Mouse (Mus musculus) olfactory bulb, adult 2 months (tissue): ENCODE data around the gene 4833439L19Rik. TPM values are rescaled to one million over a fixed set of nuclear protein-coding genes. Genes with fewer than 3 reads are reported as not detected.
"Not testable (repeated sequence)": the region's sequence is repeated elsewhere in the genome, so short reads cannot be mapped to it uniquely, and the experiment has no call there.

Source experiments
- H3K27ac ChIP-seq: fragments of 200-500 bp; 2 replicates; pipeline ENCODE4 v1.5.1; 2012; ENCODE audit warnings: low read depth, low read length; ENCODE audit not compliant: insufficient read depth
- H3K4me1 ChIP-seq: fragments of 200-500 bp; 2 replicates; pipeline ENCODE4 v1.6.1; 2012; ENCODE audit warnings: low read length; ENCODE audit not compliant: control insufficient read depth, insufficient read depth
- H3K4me3 ChIP-seq: fragments of 200-500 bp; 2 replicates; pipeline ENCODE4 v1.5.1; 2012; ENCODE audit warnings: mild to moderate bottlenecking, low read depth, low read length, moderate library complexity; ENCODE audit not compliant: insufficient read depth
- CTCF ChIP-seq: fragments of 200-500 bp; IDR thresholded peaks from 2 replicates; pipeline ENCODE4 v1.5.1; 2012; ENCODE audit warnings: low read depth, mild to moderate bottlenecking, low read length, moderate library complexity; ENCODE audit not compliant: insufficient read depth
- POLR2A ChIP-seq: fragments of 200-500 bp; IDR thresholded peaks from 2 replicates; pipeline ENCODE4 v1.6.1; 2012; ENCODE audit warnings: mild to moderate bottlenecking, low read depth, low read length, moderate library complexity; ENCODE audit not compliant: insufficient read depth
- WGBS: fragments of 180-500 bp; shearing (Covaris S2); methylation state at CpG from one replicate; pipeline ENCODE4 v1.1.7; 2018; 5-methylcytosine and 5-hydroxymethylcytosine counted together
- polyA plus RNA-seq: library from polyadenylated mRNA; stranded (reverse); fragments of >200 nt; gene quantifications from 2 replicates; pipeline ENCODE4 v1.2.4, GENCODE M21; 2012; ENCODE audit warnings: low replicate concordance; ENCODE audit not compliant: missing spikeins, insufficient read depth, insufficient read length

Gene 4833439L19Rik
- not detected in 2 replicates for polyA plus RNA-seq

DNA sequence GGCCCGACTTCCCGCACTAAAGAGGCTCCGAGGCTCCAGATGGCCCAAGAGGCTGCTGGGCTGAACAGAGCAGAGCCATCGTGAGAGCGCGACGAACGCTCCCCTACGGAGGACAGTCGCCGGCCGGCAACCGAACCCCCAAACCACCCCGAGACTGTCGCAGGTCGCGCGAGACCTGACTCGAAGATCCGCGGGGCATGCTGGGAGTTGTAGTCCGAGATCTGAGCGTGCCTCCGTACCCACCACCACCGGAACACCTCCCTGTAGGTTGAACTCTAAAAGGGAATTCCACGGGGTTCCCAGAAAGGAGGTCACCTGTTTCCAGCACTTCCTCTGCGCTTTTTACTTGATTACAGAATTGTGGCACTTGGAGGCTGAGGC, at the start of gene 4833439L19Rik:
TSS of gene 4833439L19Rik (minus strand) at position 235 of the 381 bp plus-strand sequence.
- WGBS, result under 1% methylated on average over 27 of the region's 27 CpGs
- Histone ChIP-seq H3K27ac (peak within 1 kb of the TSS; percentile 68), H3K4me3 (peak within 1 kb of the TSS; percentile 89), H3K4me1 (peaks cover 3% of the 10 kb centered on the region; the same call in 1 of the 2 replicates)
- TF ChIP-seq CTCF (no peak), POLR2A (peak; percentile 92)

DNA sequence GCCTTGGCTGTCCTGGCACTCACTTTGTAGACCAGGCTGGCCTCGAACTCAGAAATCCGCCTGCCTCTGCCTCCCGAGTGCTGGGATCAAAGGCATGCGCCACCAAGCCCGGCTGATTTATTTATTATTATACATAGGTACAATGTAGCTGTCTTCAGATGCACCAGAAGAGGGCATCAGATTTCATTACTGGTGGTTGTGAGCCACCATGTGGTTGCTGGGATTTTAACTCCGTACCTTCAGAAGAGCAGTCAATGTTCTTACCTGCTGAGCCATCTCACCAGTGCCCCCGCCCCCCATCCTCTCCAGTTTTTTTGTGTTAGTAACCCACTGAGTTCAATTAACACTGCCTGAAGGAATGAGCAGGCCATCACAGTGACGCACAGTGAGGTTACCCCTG, 47.9 kb upstream of the 4833439L19Rik start:
- not testable (repeated sequence) for H3K4me3 ChIP-seq, H3K27ac ChIP-seq
- peaks cover 10% of the 10 kb centered on the region for H3K4me1 ChIP-seq
- 82% methylated on average over 8 of the region's 8 CpGs for WGBS

DNA sequence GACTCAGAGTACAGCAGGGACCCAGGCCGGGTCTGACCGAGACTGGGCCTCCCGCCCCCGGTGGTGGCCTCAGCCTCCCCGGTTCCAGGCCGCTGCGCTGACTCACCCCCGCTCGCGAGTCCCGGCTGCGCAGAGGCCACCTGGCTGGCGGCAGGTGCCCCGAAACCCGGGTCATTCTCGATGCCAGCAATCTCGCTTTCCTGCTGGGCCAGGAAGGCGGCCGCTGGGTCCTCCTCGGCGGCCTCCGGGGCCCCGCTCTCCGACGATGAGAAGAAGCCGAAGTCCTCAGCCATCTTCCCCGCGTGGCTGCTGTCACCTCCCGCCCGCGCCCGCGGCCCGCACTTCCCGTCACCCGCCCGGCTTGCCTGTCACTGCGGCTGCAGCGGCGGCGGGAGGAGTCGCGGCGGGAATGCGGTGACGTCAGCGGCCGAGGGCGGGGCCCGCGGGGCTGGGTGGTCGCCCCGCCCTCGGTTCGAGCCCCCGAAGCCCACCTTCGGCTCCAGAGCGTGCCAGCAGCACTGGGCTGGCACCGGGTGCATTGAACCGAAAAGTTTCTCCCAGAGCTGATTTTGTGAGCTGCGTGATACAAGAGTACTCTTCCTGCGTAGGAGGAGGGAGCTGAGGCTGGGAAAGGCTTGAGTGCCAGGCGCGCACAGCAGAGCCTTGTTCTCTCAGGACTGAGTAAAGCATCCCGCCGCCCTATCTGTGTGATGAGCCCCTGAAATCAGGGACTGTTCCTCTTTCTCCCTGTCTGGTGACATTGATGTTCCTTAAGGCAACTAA, 45.9 kb upstream of the 4833439L19Rik start, which contains the start of gene Cltb:
TSS of gene Cltb (minus strand) at position 373 of the 783 bp plus-strand sequence.
- H3K27ac ChIP-seq, result peak within 1 kb of the TSS; percentile 96
- WGBS, result under 1% methylated on average over 66 of the region's 66 CpGs
- peaks cover 15% of the 10 kb centered on the region for H3K4me1 ChIP-seq
- TF ChIP-seq POLR2A (peak; percentile 83), CTCF (0 out of 2 replicates have a peak, but pooled peaks have one; percentile 8)
- peak within 1 kb of the TSS; percentile 91 for H3K4me3 ChIP-seq

DNA sequence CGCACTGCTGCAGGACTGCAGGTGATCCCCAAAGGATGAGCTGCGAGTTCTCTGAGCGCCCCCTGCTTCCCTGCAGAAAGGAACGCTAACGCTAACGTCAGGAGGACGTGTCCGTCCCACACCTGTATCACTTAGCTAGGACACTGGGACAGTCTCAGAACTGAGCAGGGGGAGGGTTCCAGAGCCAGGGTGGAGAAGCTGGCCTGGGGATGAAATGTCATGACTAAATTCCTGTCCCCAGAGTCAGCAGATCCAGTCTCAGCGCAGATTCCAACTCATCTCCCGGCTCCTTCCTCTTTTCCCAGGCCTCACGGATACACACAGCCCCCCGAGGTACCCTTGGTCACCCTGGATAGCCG, 45.4 kb upstream of the 4833439L19Rik start:
- TF ChIP-seq POLR2A (no peak), CTCF (no peak)
- Histone ChIP-seq H3K4me1 (peaks cover 15% of the 10 kb centered on the region), H3K27ac (peak overlapping the region; percentile 96), H3K4me3 (peak overlapping the region; percentile 91)
- 4% methylated on average over 13 of the region's 13 CpGs for WGBS

GRCm38 (mm10) chr13:54609301-54609700, 44.1 kb upstream of the 4833439L19Rik start:
- Histone ChIP-seq H3K27ac (peak overlapping the region; percentile 32; the same call in 1 of the 2 replicates), H3K4me3 (peak overlapping the region; percentile 34)
- TF ChIP-seq POLR2A (no peak), CTCF (no peak)

GRCm38 (mm10) chr13:54608666-54609065, 43.4 kb upstream of the 4833439L19Rik start:
- TF ChIP-seq POLR2A (no peak), CTCF (no peak)
- peaks cover 22% of the 10 kb centered on the region for H3K4me1 ChIP-seq
- H3K4me3 ChIP-seq, result peak overlapping the region; percentile 34
- H3K27ac ChIP-seq, result peak overlapping the region; percentile 32
- 3% methylated on average over 8 of the region's 8 CpGs for WGBS

More at GRCm38 (mm10) chr13:54609301-54609700, 44.1 kb upstream of the 4833439L19Rik start:
- H3K4me1 ChIP-seq, result peaks cover 19% of the 10 kb centered on the region
- 10% methylated on average over 1 of the region's 1 CpGs for WGBS

DNA sequence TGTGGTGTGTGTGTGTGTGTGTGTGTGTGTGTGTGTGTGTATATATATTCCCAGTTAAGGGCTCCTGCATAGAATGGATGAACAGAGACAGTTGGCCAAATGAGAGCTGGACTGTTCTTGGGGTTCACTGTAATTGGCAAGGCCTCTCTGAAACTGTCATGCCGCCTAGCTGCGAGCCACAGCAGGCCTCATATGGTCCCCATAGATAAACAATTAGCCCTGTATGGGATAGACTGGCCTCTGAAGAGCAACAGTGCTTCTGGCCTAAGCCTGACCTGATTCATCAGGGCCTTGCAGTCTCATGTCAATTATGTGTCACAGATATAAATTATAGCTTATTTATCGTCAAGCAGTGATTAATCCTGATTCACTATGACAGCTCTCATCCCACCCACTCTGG, 42.8 kb upstream of the 4833439L19Rik start:
- Histone ChIP-seq H3K4me1 (peaks cover 25% of the 10 kb centered on the region), H3K27ac (no peak overlapping the region), H3K4me3 (no peak overlapping the region)
- 43% methylated on average over 3 of the region's 3 CpGs for WGBS
- TF ChIP-seq CTCF (no peak), POLR2A (no peak)

DNA sequence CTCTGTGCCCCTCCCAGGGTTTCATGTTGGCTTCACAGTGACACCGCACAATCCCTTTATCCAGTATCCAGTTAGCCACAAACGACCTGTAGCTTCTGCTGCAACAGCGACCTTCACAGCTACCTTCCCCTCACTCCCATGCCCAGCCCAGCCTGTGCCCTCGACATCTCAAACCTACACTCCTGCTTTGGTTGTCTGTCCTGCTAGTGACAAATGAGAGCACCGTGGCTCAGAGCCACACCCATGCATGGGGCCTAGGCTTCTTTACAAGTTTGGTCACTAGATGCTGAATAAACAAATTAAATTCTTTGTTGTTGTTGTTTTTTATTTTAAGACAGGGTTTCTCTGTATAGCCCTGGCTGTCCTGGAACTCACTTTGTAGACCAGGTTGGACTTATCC, 42.0 kb upstream of the 4833439L19Rik start:
- 75% methylated on average over 5 of the region's 5 CpGs for WGBS
- no peak overlapping the region for H3K4me3 ChIP-seq
- peaks cover 25% of the 10 kb centered on the region for H3K4me1 ChIP-seq
- H3K27ac ChIP-seq, result no peak overlapping the region
- no peak for TF ChIP-seq CTCF
- no peak for TF ChIP-seq POLR2A

- WGBS, result 68% methylated on average over 5 of the region's 5 CpGs
- TF ChIP-seq POLR2A (no peak), CTCF (no peak)
- Histone ChIP-seq H3K4me3 (no peak overlapping the region), H3K4me1 (peaks cover 25% of the 10 kb centered on the region), H3K27ac (no peak overlapping the region)
These were observed 40.2 kb upstream of the 4833439L19Rik start for GRCm38 (mm10) chr13:54605426-54605825.
